Mouse (Mus musculus) gonadal fat pad, adult 2 months (tissue): ENCODE results near the gene Krt76. TPM values are rescaled to one million over a fixed set of nuclear protein-coding genes. Genes with fewer than 3 reads are reported as not detected.
A peak's percentile ranks its signal among the peaks of the same experiment; 100 is the strongest.

Source experiments
- DNase-seq: peaks from one replicate; pipeline ENCODE4 v3.0.0-alpha.2; 2012; ENCODE audit warnings: low read depth
- polyA plus RNA-seq: library from polyadenylated mRNA; depleted of rRNA; stranded (reverse); fragments of >200 nt; gene quantifications from 2 replicates; pipeline ENCODE4 v1.2.3, GENCODE M21; 2012; rRNA removed

Krt76 gene
- polyA plus RNA-seq, 1 experiment, result not detected

DNA sequence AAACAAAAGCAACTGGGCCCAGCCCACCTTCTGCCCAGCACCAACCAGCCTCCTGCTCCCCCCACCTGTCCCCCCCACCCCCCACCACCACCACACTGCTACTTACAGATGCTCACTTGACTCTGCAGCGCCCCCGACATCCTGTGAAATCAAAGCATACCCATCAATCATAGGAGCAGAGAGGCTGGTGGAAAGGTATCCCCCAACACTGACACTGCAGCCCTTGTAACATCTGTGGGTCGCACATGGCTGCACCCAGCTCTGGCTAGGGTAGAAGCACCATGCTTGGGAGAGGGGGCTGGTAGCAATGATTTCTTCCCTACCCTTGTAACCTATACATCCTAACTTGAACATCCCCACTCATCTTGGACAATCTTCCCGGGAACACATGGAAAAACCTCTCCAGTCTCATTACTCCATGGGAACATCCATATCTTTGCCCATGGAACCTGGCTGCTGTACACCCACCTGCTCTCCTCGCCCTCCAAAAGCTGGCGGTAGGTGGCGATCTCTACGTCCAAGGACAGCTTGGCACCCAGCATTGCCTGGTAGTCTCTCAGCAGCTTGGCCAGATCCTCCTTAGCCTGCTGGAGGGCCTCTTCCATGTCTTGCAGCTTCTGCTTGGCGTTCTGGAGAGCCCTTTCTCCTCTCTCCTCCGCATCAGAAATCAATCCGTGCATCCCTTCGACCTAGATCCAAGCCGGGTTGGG, 32.1 kb downstream of the Krt76 start:
- DNase-seq, result no peak

DNA sequence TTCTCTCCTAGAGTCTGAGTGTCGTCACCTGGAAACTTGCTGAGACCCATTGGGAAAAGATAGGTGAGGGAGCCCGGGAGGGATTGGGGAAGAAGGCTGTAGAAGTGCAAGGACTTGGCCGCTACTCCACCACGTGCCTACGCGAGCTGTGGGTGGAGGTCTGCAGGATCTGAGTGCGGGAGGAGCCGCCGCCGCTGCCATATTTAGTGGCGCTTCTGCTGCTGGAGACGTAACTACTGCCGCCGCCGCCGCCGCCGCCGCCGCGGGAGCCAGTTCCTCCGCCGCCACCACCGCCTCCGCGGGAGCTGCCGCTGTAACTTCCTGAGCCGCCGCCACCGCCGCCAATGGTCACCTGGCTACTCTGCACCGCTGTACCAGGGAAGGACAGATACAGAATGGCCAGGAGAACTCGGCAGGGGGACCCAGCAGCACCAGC, 33.0 kb downstream of the Krt76 start:
- no peak for DNase-seq

DNA sequence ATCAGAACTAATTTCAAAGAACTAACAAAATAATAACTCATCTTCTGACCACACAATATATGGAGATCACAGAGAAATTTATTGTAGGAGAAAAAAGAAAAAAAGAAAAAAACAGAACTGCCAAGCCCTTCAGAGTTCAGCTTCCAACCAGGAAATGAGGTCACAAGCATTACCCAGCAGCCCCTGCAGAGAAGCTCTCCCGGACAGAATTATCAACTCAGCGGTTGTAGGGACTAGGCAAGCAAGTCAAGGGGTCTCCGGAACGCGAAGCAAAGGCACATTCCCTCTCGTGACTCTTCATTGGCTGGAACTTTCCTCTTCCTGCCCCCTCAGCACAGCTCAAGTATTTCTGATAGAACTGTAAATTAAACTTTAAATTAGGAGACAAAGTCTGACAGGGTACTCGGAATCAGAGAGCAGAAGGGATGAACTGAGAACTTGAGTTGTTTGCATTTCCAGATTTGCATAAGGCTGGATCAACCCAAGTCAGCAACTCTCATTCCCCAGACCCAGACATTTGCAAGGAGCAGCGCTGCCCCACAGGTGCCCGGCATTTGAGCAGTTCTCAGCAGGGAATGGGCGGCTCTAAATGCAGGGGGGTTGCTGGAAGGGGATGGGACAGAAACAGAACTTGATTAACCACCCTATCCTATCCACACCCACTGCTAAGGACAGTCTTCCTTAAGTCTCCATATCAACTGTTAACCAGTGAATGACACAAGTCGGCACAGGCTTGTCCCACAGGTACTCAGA, 33.9 kb downstream of the Krt76 start:
- DNase-seq, result no peak

DNA sequence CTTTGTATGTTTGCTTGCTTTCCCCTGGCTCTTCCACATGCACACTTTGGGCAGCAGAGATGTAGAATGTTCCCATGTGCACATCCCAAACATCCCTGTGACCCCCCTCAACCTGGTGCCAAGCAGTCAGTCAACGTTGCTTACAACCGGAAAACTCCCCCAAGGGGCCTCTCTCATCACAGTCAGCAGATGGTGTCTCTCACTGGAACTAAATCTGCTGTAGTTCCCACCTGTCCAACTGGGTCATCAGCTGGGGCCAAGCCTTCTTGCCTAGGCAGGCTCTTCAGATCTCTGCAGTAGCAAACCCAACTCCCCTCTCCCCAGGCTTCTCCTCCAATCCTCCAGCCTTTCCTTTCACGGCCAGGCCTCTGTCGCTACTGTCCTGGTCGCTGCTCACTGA, 36.0 kb downstream of the Krt76 start:
- no peak for DNase-seq

DNA sequence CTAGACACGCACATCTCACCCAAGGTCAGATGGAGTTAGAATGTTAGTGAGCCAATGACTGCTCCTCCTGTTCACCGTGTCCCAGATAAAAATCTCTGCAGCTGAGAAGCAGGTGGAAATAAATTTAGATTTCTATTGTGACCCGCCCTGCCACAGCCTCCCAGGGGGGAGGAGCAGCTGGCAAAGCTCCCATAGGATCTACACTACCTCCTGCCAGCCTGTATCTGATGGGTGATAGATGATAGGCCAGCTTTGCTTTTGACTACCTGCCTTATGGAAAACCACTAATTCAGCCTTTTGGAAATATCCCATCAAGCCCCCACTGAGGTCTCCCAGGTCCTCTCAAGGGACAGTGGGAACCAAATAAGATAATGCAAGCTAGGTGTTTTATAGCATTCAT, 37.0 kb downstream of the Krt76 start:
- no peak for DNase-seq

DNA sequence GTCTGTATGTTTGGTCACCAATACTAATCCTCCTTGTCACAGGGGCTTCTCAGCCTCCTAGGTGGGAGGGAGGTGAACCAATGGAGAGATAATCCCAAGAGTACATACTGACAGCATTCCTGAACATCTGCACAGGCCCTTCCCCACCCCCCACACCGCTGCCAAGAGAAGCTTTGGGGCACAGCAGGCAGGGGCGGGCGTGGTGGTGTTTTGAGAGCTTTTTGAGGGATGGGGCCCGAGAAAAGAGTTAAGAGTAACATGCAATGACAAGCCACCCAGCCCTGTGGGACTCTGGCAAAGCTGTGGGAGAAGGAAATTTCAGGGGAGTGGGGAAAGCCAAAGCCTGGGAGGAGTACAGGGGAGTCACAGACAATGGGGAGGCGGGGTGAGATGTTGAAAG, 38.4 kb downstream of the Krt76 start:
- no peak for DNase-seq

DNA sequence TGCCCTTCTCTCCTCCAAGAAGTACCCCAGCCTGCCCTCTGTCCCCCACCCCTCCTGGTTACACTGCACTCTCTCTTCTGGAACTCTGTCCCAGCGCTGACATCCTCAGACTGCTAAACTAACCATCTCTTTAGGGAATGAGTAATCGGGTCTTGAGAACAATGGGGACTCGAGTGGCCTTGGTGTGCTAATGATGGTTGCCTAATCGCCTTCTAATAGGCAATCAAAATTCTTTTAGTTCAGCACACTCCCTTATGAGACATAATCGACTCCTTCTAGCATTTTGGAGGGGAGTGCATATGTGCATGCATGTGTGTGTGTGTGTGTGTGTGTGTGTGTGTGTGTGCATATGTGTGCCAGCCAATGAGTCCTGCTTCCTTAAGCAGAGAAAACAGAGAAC, 40.1 kb downstream of the Krt76 start:
- no peak for DNase-seq

DNA sequence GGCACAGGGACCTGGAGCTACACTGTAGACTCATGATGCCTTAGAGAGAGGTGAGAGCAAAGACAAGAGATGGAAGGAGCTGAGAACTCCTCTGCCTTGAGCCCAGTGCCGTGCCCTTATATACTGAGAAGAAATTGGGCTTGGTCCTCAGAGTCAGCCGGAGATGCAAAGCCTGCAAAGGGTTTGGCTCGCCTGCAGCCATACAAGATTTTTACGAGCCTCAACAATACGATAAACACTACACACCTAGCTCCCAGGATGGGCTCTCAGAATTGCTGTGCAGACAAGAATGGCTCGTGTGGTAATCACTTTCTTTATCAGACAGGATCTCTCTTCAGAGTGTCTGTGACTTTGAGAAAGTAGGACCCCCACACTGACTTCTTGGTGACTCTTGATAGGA, 42.0 kb downstream of the Krt76 start, which contains the start of gene Krt1:
Gene Krt1 (minus strand): TSS at position 101 of the 400 bp plus-strand sequence.
- no peak for DNase-seq

DNA sequence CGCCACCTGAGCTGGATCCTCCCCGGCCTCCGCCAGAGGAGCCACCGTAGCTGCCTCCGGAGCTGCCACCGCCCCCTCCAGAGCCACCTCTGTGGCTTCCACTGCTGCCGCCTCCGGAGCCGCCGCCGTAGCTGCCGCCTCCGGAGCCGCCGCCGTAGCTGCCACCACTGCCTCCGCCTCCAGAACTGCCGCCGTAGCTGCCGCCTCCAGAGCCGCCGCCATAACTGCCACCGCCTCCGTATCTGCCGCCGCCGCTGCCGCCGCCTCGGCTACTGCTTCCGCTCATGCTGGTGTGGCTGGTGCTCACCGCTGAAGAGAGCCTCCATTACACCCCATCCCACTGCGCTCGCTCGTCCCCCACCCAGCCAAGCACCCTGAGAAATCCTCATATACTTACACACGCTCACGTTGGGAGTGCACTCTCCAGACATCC, 46.7 kb downstream of the Krt76 start:
- DNase-seq, result no peak

DNA sequence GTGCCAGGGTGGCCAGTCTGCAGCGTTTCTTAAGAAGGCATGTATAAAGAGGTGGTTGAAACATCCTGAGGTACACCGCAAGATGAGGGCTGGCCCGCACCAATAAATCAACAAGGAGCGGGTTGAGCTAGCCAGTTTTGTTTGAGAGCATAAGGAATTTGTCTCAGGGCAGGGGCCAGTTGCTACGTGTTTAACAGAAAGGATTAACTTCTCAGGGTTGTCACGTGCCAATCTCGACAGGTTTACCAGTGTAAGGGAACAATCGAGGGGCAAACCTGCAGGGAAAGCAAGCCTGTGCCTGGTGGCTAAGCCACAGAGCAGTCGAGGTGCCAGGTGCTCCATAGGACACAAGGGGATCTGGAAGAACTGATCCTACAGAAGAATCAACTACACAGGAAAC, 49.5 kb downstream of the Krt76 start:
- peak; percentile 52 for DNase-seq

DNA sequence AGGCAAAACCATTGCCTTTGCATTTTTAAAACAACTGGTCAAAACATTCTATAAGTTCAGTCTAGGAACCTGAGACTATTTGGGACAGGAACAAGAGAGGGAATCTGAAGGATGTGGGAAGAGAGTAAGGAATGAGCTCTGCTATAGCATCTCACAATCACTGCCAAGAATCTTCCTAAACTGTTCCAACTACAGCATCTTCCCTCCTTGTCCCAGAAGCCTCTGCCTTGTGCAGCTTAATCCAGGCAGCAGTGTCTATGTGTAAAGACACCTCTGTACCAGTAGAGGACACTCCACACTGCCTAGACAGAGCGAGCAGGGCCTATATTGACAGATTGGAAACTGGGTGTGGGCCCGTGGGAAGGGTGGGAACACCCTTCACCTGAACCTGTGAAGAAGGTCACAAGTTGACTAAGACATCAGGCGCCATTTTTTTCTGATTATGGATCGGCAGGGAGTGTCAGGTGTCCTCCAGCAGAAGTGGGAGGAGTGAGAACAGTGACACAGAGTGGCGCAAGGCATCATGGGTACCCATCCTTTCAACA, 57.9 kb downstream of the Krt76 start:
- no peak for DNase-seq

Other genes starting within 250 kb of the Krt76 start
- gene Gm5478, start 245.5 kb downstream of the Krt76 start, polyA plus RNA-seq, result not detected in 2 replicates
- not detected in 2 replicates for gene Krt6b, start 212.6 kb downstream of the Krt76 start, polyA plus RNA-seq
- gene Krt6a, start 198.6 kb downstream of the Krt76 start, polyA plus RNA-seq, result not detected in 2 replicates
- gene Krt5, start 180.0 kb downstream of the Krt76 start, polyA plus RNA-seq, result 36.9 and 48.0 TPM in 2 replicates
- 0.07 TPM in 1 of 2 replicates, not detected in the other for gene Krt71, start 149.8 kb downstream of the Krt76 start, polyA plus RNA-seq
- gene Krt72, start 106.5 kb downstream of the Krt76 start, polyA plus RNA-seq, result not detected in 2 replicates
- gene Krt73, start 90.6 kb downstream of the Krt76 start, polyA plus RNA-seq, result not detected in 2 replicates
- not detected in 2 replicates for gene Krt2, start 74.8 kb downstream of the Krt76 start, polyA plus RNA-seq
- gene Krt1, start 42.1 kb downstream of the Krt76 start, polyA plus RNA-seq, result 0.05 TPM in 1 of 2 replicates, not detected in the other
- gene Krt77, start 23.2 kb downstream of the Krt76 start, polyA plus RNA-seq, result 0.22 TPM in 1 of 2 replicates, not detected in the other
- gene Krt4, start 31.8 kb upstream of the Krt76 start, polyA plus RNA-seq, result 0.41 and 2.0 TPM in 2 replicates
- gene Krt79, start 47.4 kb upstream of the Krt76 start, polyA plus RNA-seq, result 3.8 and 9.8 TPM in 2 replicates
- gene Krt78, start 61.4 kb upstream of the Krt76 start, polyA plus RNA-seq, result 0.35 and 0.38 TPM in 2 replicates
- gene Krt8, start 111.6 kb upstream of the Krt76 start, polyA plus RNA-seq, result 186 and 255 TPM in 2 replicates
- gene Krt18, start 135.3 kb upstream of the Krt76 start, polyA plus RNA-seq, result 184 and 254 TPM in 2 replicates
- 72.3 and 133 TPM in 2 replicates for gene Eif4b, start 180.9 kb upstream of the Krt76 start, polyA plus RNA-seq
- gene Tns2, start 207.5 kb upstream of the Krt76 start, polyA plus RNA-seq, result 92.6 and 151 TPM in 2 replicates
- gene Spryd3, start 243.3 kb upstream of the Krt76 start, polyA plus RNA-seq, result 60.3 and 67.4 TPM in 2 replicates